Mouse (Mus musculus) Muller cell, postnatal 12 days (primary cell): Measurements from ENCODE around the gene Gstp2.

Source experiments
- DNase-seq: peaks from one replicate; pipeline ENCODE4 v3.0.0-alpha.2; 2015; ENCODE audit errors: inconsistent ontology term

The Gstp2 gene

DNA sequence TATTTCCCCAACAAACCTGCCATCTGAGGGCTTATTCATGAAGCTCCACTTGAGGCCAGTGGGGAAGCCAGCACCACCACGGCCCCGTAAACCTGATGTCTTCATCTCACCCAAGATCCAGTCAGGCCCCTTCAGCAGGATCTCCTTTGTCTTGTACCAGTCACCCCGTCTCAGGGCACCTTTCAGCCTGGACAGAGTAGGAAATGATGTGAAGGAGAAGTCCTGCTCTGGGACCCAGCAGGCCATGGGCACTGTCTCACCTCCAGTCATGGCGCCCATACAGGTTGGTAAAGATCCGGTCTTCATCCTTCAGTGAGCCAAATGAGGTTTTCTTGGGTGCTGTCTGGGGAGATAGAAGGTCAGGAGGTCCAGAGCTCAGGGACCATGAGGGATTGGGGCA, 34.7 kb downstream of the Gstp2 start:
- DNase-seq, result no peak

DNA sequence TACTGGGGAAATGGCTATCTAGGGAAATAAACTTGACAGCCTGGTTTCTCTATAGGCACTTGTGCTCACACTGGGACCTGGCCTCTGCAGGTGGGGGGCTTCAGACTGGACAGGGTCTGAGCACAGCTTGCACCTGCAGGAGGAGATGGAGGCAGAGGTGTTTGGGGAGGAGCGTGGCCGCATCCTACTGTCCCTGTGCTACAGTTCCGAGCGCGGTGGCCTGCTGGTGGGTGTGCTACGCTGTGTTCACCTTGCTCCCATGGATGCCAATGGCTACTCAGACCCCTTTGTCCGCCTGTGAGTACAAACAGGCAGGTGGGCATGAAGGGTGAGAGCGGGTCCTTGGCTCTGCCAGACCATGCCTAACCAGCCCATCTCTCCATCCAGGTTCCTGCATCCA, 39.9 kb downstream of the Gstp2 start:
- DNase-seq, result no peak

GRCm38 (mm10) chr19:4005091-4005490, 40.7 kb downstream of the Gstp2 start:
- no peak for DNase-seq

DNA sequence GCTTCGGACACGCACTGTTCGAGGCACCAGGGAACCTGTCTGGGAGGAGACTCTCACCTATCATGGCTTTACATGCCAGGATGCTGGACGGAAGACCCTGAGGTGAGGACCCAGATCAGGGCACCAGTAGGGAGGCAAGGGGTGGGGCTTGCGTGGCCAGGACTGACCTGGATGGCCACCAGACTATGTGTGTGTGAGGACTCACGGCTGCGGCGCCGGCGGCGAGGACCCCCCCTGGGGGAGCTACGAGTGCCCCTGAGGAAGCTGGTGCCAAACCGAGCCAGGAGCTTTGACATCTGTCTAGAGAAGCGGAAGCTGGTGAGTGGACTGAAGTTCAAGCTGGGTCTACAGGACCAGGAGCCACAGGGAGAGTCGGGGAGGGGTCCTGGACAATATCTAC, 41.5 kb downstream of the Gstp2 start:
- no peak for DNase-seq

- no peak for DNase-seq
These were observed 42.2 kb downstream of the Gstp2 start for GRCm38 (mm10) chr19:4003641-4004040.

DNA sequence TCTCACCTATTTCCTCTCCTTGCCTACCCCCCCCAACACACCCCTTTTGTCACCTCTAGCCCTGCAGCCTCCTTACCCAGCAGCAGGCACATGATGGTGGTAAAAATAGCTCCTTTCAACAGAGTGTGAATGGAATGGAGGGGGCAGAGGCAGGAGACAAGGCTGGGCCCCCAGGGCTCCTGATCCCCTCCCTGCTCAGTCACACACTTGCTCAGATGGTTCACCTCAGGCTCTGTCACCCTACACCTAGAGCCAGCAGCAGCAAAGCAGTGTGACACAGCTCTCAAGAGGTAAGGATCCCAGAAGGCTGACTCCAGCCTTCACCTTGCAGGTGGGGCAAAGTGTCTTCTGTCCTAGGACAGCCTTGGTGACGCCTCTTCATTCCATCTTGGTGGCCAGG, 42.7 kb downstream of the Gstp2 start, which contains the start of gene Doc2g:
Gene Doc2g, plus strand, starts transcription at position 202 of the 400 bp plus-strand sequence.
- no peak for DNase-seq

DNA sequence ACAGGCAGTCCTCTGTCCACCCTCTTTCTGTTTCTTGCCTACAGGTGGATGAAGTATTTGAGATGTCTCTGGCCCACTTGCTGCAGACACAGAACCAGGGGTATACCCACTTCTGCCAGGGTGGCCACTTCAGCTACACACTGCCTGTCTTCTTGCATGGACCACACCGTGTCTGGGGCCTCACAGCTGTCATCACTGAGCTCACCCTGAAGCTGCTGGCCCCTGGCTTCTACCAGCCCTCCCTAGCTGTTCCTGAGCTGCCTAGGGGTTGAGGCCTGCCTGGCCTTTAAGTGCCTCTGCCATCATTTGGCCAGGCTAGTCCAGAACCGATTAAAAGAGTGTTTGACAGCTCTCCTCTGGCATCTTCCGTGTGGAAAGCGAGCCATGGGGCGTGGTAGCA, 44.1 kb downstream of the Gstp2 start:
- no peak for DNase-seq

- peak; percentile 25 for DNase-seq
These were observed 44.8 kb downstream of the Gstp2 start for GRCm38 (mm10) chr19:4000949-4001525.

DNA sequence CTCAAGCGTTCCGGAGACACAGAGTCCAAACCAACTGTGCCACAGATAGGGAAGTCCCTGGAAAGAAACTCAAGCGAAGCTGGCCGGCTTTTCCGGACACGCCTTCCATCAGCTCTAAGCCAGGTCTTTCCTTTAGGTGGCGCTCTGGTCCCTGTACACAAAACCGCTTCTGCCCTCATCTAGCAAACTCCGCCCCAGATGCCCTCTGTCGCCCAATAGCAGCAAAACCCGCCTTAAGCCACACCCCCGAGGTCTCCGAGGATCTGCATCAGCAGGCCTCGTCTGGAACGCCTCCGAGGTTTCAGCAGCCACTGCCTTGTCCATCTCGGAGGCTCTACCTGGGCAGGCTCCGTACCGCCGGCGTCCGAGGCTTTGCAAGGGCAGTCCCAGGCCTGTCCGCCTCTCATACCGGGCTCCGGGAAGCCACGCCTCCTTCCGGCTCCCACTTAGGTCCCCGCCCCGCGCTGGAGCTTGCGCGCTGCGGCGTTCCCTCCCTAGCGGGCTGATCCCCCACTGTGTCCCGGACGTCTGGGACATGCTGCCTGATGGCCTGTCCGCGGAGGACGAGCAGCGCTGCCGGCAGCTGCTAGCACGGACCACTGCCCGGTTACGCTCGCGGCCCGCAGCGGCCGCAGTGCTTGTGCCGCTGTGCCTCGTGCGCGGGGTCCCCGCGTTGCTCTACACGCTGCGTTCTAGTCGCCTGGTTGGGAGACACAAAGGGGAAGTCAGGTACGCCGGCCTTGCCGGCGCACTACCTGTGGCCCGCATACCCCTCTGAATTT, 45.5 kb downstream of the Gstp2 start, which contains the start of the genes Nudt8 and Gm49405:
Gene Nudt8, plus strand, starts transcription at position 462 of the 782 bp plus-strand sequence.
Gene Gm49405, plus strand, starts transcription at position 508 of the 782 bp plus-strand sequence.
- peak; percentile 97 for DNase-seq

DNA sequence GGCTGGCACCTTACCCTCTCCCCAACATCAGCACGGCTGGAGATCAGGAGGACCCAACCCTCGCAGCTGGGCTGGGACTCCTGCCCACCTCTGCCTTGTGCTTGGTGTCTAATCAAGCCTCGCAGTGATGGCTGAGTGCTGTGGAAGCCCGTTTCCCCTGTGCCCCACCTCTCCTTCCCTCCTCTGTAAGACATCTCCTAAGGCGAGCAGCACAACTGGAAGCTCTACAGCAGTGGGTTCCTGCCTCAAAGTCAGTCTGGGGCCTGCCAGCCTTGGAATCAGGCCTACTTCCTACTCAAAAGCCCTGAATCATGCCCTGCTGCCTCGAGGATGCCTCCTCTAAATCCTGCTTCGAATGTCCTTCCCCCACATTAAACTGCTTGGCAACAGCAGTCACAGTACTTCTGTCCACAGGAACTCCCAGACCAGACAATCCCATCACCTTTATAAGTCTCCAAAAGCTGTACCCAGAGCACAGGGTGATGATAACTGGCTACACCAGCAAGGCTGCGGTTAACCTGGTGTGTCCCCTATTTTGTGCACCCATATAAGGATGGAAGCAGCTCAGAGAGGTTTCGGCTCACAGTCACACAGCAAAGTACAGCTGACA, 46.6 kb downstream of the Gstp2 start:
- DNase-seq, result no peak

DNA sequence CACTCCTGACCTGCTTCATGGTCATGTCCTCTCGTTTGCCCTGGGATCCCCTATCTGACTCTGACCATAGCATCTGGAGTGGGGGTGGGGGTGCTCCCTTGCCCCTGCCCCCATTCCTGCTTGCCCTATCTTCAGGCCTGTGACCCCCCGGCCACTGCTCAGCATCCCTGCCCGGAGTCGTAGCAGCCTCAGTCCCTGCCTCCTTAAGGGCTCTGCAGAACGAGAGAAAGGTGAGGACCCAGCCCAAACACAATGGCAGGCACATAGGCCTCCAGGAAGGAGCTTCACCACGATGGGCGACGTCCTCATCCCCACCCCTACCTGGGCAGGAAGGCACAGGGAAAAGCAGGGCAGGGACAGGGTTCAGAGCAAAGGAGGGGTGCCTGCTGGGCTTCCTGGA, 47.5 kb downstream of the Gstp2 start:
- DNase-seq, result no peak

DNA sequence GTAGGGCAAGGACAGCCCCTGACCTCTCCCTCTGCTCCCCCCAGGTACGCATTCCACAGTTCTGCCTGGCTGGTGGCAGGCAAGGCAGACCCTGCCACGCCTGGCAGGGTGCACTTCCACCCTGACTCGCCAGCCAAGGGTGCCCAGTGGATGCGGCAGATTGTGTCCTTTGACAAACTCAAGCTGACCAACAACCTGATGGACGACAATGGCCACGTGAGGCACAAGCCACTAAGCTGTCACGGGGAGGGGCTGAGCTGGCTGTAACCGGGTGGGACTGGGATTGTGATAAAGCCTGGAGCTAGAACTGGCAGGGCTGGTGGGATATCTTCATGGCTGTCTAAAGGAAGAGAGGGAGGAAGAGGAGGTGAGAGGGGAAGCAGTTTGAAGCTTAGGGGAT, 48.6 kb downstream of the Gstp2 start:
- DNase-seq, result no peak

GRCm38 (mm10) chr19:3996747-3997146, 49.1 kb downstream of the Gstp2 start:
- DNase-seq, result no peak

DNA sequence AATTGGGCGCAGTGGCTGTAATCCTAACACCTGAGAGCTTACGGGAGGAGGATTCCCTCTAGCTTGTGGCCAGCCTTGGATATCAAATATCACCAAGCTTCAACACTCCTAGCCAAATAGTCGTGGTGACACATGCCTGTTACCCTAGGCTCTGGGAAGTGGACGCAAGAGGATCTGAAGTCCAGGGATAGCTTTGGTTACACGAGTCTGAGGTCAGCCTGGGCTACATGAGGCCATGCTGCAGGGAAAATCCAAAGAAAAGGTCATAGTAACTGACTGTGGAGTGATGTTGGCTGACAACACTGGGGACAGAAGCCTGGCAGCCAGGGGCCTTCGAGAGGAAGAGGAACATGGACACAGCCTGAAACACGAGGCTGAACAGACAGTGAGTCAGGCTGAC, 49.7 kb downstream of the Gstp2 start:
- DNase-seq, result no peak

DNA sequence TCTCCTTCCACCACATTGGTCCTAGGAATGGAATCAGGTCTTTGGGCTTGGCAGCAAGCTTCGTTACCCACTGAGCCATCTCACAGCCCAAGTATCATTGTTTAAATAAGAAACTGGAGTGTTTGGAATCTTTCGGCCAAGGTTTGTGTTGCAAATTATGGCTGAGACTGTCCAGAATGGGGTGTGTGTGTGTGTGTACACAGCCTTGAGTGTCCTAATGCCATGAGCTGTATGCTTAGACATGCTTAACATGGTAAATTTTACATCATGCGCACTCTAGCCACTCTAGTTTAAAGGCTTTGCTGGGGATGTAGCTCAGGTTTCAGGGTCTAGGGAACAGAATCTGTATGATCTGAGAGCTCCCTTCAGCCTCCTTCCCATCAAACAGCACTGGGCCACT, 50.3 kb downstream of the Gstp2 start:
- no peak for DNase-seq

DNA sequence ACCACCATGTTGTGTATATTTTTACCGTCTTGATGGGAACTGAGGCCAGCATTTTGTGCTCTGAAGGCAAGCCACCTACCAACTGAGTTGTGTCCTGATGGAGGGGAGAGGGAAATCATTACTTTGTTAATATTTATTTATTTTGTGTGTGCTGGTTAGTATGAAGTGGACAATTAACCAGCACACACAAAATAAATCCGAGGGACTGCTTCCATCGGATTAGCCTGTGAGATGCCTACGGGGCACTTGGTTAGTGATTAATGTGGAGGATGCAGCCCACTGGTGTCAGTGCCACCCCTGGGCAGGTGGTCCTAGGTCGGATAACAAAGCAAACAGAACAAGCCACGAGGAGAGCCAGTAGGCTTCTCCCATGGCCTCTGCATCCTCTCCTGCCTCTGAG, 50.9 kb downstream of the Gstp2 start:
- DNase-seq, result no peak

GRCm38 (mm10) chr19:3992416-3992815, 53.4 kb downstream of the Gstp2 start, which contains the start of gene Tbx10:
Gene Tbx10 (plus strand): TSS chr19:3992752.
- no peak for DNase-seq

DNA sequence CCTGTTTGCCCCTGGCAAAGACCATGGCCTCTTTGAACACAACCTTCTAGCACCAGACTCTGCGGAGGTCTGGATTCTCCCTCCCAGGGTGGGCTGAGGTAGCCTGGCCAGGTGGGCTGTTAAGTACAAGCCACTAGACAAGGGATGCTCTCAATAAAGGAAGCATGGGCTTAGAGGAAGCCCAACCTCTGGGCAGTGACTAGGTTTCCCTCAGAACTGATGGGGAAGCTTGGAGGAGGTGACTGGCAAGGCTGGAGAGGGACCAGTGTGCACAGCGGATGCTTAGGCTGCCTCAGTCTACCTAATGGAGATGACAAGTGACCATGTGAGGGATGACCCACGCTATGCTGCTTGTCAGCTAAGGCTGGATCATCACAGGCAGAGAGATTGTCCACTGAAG, 53.9 kb downstream of the Gstp2 start:
- no peak for DNase-seq

- DNase-seq, result no peak
These were observed 54.3 kb downstream of the Gstp2 start for GRCm38 (mm10) chr19:3991562-3991961.

DNA sequence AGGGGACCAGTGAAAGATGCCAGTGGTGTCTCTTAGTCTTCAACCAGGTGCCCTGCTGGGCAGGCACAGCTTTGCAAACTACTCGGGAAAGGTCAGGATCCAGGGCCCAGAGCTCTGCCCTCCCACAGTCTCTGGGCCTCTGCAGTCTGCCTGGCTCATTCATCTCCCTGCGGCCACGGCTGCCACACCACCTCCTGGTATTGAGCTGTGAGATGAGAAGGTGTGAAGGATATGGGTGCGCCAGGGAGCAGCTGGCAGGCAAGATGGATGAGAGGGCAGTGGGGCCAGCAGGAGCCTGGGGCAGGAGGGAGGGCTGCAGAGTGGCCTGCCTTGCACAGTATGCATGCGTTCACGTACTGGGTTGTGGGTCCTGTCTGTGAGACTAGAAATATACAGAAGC, 55.0 kb downstream of the Gstp2 start:
- DNase-seq, result no peak
